Mouse (Mus musculus) naive thymus-derived CD4-positive, alpha-beta T cell, adult 2 months (primary cell): ENCODE measurements around the gene 1700067K01Rik.

Experiments
- DNase-seq: peaks from one replicate; pipeline ENCODE4 v3.0.0-alpha.2; 2011; ENCODE audit warnings: low read depth

Gene 1700067K01Rik

DNA sequence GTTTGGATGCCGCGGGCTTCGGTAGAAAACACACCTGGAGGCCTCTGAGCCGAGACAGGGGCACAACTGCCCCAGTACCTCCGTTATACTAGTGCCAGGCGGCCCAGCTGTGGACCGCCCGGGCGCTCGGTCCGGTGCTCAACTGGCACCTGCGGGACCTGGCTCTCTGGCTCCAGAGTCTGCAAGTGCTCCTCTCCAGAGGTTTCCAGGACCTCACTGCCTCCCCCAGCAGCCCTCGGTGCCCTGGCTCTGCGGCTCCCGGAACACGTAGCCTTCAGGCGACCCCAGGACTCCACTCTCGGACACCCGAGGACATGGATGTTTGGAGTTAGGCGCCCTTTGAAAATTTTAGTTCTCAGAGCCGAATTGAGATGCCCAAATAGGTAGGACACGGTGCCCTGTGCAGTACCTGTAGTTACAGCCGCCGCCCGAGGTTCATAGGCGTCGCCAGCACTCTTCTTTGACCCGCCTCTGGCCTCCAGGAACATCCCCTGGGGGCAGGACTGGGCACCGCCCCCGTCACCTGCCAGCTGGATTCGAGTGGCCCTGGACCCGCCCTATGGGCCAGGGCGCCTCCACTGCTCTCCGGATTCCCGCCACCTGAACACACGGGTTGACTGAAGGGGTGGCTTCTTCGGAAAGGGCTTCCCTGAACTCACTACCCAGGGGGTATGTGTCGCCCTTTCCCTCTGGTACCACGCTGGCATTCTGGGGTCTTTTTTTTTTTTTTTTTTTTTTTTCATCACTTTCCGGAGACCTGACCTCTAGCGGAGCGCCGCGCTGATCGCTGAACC is 10.6 kb downstream of the 1700067K01Rik start, which contains the start of gene 2210011C24Rik:
Gene 2210011C24Rik, minus strand, starts transcription at position 467 of the 794 bp plus-strand sequence.
- peak; percentile 51 for DNase-seq

DNA sequence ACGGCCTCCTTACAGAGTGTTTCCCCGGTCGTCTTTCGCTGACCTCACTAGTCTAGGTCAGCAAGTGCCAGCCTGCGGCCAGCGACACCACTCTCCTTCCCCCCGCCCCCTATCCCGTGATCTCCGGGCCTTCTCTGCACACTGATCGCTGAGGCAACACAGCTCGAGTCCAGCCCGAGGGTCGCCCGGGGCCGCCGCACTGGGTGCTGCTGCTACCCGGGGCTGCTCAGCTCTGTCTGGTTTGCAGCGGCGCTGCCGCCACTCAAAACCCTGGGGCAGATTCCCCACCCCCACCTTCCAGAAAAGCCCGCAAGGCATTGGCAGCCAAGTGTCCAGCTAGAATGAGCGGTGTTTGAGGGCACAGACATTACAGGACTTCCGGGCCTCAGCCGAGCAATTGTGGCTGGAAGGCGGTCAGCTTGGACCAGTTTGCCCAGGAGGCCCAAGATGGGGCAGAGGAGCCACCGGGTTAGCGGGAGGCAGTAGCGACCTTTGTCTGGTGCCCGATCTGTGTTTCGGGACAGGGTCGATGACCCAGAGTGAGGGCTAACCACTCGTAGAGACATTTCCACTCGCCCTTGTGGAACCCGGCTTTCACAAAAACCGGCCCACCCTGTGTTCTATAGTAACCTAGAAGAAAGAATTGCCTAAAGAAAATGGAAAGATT is 11.3 kb downstream of the 1700067K01Rik start:
- DNase-seq = no peak

- no peak for DNase-seq
Observed at GRCm38 (mm10) chr8:84015833-84016232, 14.5 kb downstream of the 1700067K01Rik start.

DNA sequence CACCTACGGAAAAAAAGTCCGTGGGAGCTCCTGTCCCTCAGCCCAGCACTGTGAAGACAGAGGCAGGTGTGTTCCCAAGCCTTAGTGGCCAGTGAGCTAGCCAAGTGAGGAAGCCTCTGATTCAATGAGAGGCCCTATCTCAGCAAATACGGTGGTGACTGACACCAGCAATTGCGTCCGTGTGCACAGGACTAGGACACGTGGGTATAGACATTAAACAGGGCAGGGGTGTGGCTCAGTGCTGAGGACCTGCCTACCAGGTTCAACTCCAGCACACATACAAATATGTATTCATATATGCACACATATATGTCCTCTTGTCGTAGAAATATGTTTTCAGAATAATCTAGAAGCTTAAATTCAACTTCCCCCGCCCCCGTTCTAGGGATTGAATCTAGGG is 18.4 kb downstream of the 1700067K01Rik start:
- no peak for DNase-seq

- DNase-seq = no peak
Observed at GRCm38 (mm10) chr8:84021096-84021495, 19.8 kb downstream of the 1700067K01Rik start, which contains the start of gene Palm3. Gene Palm3, plus strand, starts transcription at chr8:84021471.

DNA sequence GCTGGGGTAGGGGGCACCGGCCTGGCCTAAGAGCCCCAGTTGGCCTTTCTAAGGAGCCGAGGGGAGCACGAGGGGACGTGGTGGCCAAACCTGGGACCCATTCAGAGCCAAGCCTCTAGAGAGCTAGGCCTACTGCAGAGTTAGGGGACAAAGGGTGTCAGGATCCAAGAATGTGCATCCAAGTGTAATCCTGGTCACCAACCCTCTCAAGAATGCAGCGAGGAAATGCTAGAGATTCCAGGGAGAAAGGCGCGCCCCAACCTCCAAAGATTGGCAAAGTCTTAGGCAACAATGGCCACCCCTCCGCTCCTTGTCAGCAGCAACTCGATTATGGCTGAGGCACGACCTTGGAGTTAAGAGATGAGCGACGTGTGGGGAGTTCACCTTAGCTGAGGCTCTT is 20.3 kb downstream of the 1700067K01Rik start:
- no peak for DNase-seq

- no peak for DNase-seq
Observed at GRCm38 (mm10) chr8:84023085-84023484, 21.8 kb downstream of the 1700067K01Rik start.

DNA sequence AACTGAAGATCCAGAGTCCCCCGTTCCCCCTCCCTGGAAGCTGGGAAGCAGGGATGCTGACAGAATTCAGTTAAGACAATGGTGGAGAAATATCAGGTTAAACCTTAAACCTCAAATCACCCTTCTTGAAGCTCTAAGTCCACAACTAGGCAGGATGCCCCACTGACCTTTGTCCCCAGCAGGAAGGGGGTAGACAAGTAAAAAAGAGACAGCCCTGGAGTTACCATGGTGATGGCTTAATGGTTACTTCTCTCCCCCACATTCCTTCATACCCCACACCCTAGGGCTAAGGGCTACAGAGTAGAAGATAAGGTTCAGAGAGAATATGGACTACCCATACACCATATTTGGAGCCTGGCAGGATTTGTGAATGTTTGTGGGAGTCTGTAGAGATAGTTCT is 22.3 kb downstream of the 1700067K01Rik start:
- no peak for DNase-seq

- peak; percentile 74 for DNase-seq
Observed at GRCm38 (mm10) chr8:84024171-84024570, 22.9 kb downstream of the 1700067K01Rik start.

DNA sequence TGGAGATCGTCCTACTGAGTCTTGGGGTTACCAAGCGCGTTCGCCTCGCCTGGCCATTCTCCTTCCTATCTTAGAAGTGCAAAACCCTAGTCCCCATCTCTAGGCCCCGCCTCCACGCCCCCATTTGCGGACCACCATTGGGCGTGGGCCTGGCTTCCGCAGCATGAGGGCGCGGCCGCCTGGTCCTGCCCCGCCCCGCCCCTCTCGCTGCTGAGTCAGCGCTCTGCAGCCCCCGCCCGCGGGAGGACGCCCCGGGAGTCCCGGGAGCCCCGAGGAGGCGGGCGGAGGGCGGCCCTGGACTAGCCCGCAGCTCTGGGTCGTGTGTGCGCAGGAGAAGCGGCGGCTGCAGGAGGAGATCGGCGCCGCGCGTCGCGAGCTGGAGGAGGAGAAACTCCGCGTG is 24.6 kb downstream of the 1700067K01Rik start:
- DNase-seq = peak; percentile 44

DNA sequence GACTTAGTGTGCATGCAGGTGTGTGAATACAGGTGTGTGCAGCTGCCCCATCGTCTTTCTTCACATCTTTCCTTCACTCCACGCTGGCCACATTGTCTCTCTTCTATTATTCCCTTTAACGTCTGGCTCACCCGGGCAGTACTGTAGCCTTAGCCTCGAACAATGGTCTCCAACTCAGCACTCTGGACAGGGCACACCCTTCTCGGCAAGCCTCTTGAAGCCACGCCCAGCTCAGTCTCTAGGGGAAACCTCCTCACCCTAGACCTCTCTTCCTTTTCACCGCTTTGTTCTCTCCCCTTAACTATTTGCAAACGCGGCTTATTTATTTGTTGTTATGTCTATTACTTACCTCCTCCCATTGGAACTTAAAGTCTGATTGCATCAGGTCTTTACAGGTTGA is 26.1 kb downstream of the 1700067K01Rik start:
- DNase-seq = peak; percentile 44

DNA sequence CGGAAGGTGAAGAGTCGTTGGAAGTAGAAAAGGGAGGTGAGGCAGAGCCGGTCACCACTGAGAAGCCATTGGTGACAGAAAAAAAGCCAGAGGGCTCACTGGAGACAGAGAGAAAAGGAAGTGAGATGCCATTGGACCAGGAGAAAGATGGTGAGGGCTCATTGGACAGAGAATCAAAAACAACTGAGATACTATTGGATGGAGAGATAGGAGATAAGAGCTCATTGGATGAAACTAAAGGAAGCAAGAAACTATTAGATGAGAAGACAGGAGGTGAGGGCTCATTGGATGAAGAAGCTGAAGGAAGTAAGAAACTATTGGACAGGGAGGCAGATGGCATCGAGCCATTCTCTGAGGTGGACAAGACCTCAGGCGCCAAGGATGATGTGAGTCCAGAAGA is 28.0 kb downstream of the 1700067K01Rik start:
- no peak for DNase-seq

DNA sequence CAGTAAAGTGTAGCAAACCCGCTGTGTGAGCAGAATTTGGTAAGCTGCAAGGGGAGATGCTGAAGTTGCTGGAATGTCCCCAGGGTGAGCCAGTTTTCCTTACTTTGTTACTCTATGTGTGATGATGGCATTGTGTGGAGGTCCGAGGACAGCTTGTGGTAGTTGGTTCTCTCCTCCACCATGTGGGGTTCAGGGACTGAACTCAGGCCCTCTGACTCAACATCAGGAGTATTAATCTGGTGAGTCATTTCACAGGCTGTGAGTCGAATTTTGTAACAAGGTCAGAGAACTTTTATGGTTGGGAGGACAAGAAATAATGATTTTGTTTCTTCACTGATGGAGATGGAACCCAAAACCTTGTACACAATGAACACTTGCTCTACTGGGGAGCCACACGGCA is 31.5 kb downstream of the 1700067K01Rik start:
- no peak for DNase-seq

GRCm38 (mm10) chr8:84038015-84038414 is 36.7 kb downstream of the 1700067K01Rik start:
- DNase-seq = no peak

DNA sequence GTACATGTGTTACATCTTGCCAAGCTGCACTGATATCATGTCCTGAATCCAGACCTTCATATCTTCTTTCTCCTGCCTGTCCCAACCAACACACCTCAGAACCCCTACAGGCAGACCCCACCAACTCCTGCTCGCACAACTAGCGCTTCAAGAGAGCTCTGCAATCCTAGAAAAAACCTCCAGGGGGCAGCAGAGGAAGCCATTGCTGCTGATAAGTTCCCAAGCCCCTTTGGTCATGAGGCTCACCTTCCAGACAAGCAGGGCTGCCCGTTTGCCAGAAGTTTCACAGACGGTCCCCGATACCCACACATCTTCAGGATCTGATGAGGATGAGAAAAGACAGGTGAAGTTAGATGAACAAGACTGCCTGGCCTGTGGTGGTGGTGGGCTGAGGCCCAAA is 37.7 kb downstream of the 1700067K01Rik start:
- peak; percentile 91 for DNase-seq

DNA sequence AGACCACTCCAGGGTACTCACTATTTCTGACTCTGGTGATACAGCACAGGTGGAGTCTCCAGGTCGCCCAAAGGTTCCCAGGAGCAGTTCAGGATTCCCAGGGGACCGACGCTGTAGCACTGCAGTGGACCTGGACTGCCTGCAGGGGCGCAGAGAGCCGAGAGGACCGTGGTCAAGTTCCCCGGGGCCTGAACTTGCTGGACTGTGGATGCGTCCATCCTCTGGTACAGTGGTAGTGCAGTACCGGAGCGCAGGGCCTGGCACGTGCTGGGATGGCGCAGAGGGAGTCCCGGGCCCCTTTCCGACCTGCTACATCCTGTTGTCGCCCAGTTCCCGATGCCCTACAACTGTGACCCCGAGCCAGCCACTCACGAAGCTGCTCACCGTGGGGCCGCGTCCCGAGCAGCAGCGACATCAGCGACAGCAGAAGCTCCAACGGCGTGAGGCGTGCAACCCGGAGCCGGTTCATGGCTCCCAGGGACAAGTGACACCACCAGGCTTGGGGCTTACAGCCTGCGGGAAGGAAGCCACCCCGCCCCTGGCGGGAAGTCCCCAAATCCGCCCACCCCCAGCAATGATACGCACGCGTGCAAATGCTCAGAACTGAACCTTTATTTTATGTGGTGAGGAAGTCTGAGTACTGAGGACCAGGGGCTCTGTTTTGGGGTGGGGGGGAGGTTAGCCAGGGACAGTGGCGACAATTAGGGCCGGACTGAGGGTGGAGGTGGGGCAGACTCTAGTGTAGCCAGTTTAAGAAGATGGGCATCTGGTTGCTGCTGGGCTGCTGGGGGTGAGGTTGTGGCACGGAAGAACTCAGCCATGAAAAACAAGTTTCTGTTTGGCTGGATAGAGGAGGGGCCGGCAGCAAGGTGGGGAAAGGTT is 41.0 kb downstream of the 1700067K01Rik start, which contains the start of gene Il27ra:
Gene Il27ra, minus strand, starts transcription at position 524 of the 882 bp plus-strand sequence.
- peak; percentile 89 for DNase-seq

GRCm38 (mm10) chr8:84042948-84043342 is 41.6 kb downstream of the 1700067K01Rik start:
- no peak for DNase-seq

DNA sequence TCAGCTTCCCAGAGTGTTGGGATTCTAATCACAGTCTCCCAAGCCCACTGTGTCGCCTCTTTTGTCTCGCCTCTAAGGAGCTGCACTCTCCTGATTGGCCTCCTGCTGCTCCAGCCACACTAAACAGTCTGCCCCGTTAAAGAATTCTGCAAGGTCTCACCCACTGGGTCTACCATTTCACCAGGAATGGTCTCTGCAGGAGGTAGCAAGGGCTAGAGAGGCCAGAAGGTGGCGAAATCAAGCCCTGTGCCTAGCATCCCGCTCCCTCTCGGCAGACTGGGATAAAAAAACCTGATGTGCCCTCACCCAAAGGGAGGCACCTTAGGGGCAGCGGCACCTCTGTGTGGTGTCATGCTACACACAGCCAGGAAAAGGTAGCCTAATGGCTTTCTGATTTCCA is 42.8 kb downstream of the 1700067K01Rik start:
- no peak for DNase-seq

DNA sequence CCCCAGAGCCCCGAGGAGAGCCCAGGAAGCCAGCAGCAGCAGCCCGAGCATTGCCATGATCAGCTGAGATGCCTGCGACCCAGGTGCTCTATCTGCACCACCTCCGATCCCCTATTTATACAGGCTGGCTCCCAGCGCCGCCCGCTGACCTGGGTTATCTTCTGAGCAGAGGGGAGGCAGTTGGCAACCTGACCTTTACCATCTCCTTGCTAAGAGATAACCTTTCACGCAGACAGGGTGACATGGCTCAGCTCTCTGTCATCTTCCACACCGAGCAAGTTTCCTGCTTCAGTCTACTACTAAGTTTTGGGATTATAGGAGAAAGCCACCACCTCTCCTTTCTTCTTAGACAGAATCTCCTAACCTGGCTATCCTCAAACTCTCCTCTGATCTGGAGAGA is 43.6 kb downstream of the 1700067K01Rik start, which contains the start of gene Rln3:
Gene Rln3, minus strand, starts transcription at position 101 of the 400 bp plus-strand sequence.
- no peak for DNase-seq

- DNase-seq = no peak
Observed at GRCm38 (mm10) chr8:84046505-84046904, 45.2 kb downstream of the 1700067K01Rik start.

- no peak for DNase-seq
Observed at GRCm38 (mm10) chr8:84048171-84048570, 46.9 kb downstream of the 1700067K01Rik start.

GRCm38 (mm10) chr8:84052746-84053145 is 51.4 kb downstream of the 1700067K01Rik start:
- DNase-seq = no peak
